Mouse (Mus musculus) layer of hippocampus, adult 9-10 months (tissue): ENCODE data around the gene Zfp960.
"Not testable (repeated sequence)": the region's sequence is repeated elsewhere in the genome, so short reads cannot be mapped to it uniquely, and the experiment has no call there.

Experiments used
- DNase-seq: peaks from one replicate; pipeline ENCODE4 v3.0.0; 2022; ENCODE audit warnings: low spot score

Gene Zfp960

GRCm38 (mm10) chr17:17063628-17064494, at the start of gene Zfp960:
Zfp960 (plus strand) TSS chr17:17064113.
- DNase-seq = peak; percentile 88

GRCm38 (mm10) chr17:17018071-17018470, 45.8 kb upstream of the Zfp960 start:
- DNase-seq = not testable (repeated sequence)

GRCm38 (mm10) chr17:17059566-17059965, 4.3 kb upstream of the Zfp960 start:
- not testable (repeated sequence) for DNase-seq

GRCm38 (mm10) chr17:17120830-17121502, 57.1 kb downstream of the Zfp960 start, which contains the start of gene Zfp97:
Zfp97 (plus strand) TSS chr17:17121415.
- not testable (repeated sequence) for DNase-seq
